Mouse (Mus musculus) ES-E14 (cell line): ENCODE data around the gene Dgkb. TPM values are rescaled to one million over a fixed set of nuclear protein-coding genes. Genes with fewer than 3 reads are reported as not detected.

Experiments used
- DNase-seq: peaks from one replicate; pipeline ENCODE4 v3.0.0-alpha.2; 2013; ENCODE audit warnings: low read depth, low spot score
- H3K27ac ChIP-seq: 2 replicates; pipeline ENCODE4 v1.5.1; 2012; ENCODE audit warnings: low read depth, mild to moderate bottlenecking, low read length, moderate library complexity, mixed read lengths; ENCODE audit not compliant: poor library complexity, insufficient read depth, severe bottlenecking
- H3K36me3 ChIP-seq: 2 replicates; pipeline ENCODE4 v1.6.1; 2012; ENCODE audit warnings: mild to moderate bottlenecking, low read length, moderate library complexity, mixed read lengths; ENCODE audit not compliant: control insufficient read depth, poor library complexity, insufficient read depth, severe bottlenecking
- H3K4me1 ChIP-seq, 2 experiments: fragments of 150-350 bp in 1 of 2; sonication (generic) in 1 of 2; 2 replicates each; pipeline ENCODE4 v1.6.1; 2012; ENCODE audit warnings: low read length in 2 of 2, mild to moderate bottlenecking in 1 of 2, mixed read lengths in 1 of 2; ENCODE audit not compliant: control insufficient read depth in 2 of 2, insufficient read depth in 2 of 2, poor library complexity in 1 of 2
- H3K4me3 ChIP-seq, 2 experiments: fragments of 150-350 bp in 1 of 2; sonication (generic) in 1 of 2; 2 replicates each; pipeline ENCODE4 v1.5.1; 2012; ENCODE audit warnings: low read length in 2 of 2, low read depth in 1 of 2, mild to moderate bottlenecking in 1 of 2, mixed read lengths in 1 of 2; ENCODE audit not compliant: insufficient read depth in 1 of 2, poor library complexity in 1 of 2, severe bottlenecking in 1 of 2
- H3K9ac ChIP-seq: 2 replicates; pipeline ENCODE4 v1.6.1; 2012; ENCODE audit warnings: low read depth, mild to moderate bottlenecking, low read length, mixed read lengths; ENCODE audit not compliant: poor library complexity, insufficient read depth, severe bottlenecking
- H3K9me3 ChIP-seq: fragments of 150-350 bp; sonication (generic); 2 replicates; pipeline ENCODE4 v1.6.1; 2012; ENCODE audit warnings: low read depth, mild to moderate bottlenecking, low read length; ENCODE audit not compliant: control insufficient read depth, insufficient read depth
- CHD2 ChIP-seq: IDR thresholded peaks from 2 replicates; pipeline ENCODE4 v1.6.1; 2014; ENCODE audit warnings: mild to moderate bottlenecking, low read depth, low read length, inconsistent platforms
- HCFC1 ChIP-seq: IDR thresholded peaks from 2 replicates; pipeline ENCODE4 v1.6.1; 2012; ENCODE audit warnings: low read length, inconsistent platforms, borderline replicate concordance; ENCODE audit not compliant: insufficient read depth
- MAFK ChIP-seq: IDR thresholded peaks from 2 replicates; pipeline ENCODE4 v1.6.1; 2014; ENCODE audit warnings: mild to moderate bottlenecking, low read depth, low read length, inconsistent platforms; ENCODE audit not compliant: insufficient read depth
- ZC3H11A ChIP-seq: IDR thresholded peaks from 2 replicates; pipeline ENCODE4 v1.6.1; 2012; ENCODE audit warnings: low read depth, mild to moderate bottlenecking, inconsistent platforms, low read length, borderline replicate concordance
- ZNF384 ChIP-seq: IDR thresholded peaks from 2 replicates; pipeline ENCODE4 v1.6.1; 2012; ENCODE audit warnings: low read depth, low read length, inconsistent platforms
- in situ Hi-C, 2 experiments: fragments of 600-800 bp; cut with MboI; formaldehyde crosslinking; loops; one replicate each; pipeline ENCODE4 v1.15.1; 2025; ENCODE audit warnings: low sequenced_read_pairs in 2 of 2, inconsistent platforms in 1 of 2; ENCODE audit not compliant: unreplicated experiment in 2 of 2
- total RNA-seq: library from RNA; depleted of rRNA; stranded (reverse); fragments of 300-350 nt; gene quantifications from 2 replicates; pipeline ENCODE4 v1.2.3, GENCODE M21; 2012

The Dgkb gene
- total RNA-seq, 1 experiment, result 0.36 TPM

DNA sequence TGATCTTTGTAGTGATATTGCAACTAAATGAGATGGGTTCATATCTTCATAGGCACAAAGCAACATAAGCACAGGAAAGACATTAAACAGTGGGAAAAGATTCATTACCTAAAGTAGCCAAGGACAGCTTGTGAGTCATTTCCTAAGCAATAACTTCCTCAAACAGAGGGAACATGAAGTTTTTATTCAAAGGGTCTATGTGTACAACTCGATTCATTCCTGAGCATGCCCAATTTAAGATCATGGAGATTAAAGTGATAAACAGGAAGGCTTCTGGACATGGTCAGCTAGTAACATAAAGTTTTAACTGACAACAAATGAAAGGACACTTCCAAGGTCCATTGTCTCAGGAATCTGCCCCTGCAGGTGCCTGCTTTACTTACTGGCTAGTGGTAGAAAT, 167.8 kb downstream of the Dgkb start:
- no peak for DNase-seq
- in situ Hi-C loops, result no loop called here
- H3K4me3 ChIP-seq, result no peak overlapping the region
- TF ChIP-seq CHD2, result no peak
- TF ChIP-seq ZNF384, result no peak
- TF ChIP-seq ZC3H11A, result no peak
- TF ChIP-seq MAFK, result no peak
- TF ChIP-seq HCFC1, result no peak
- no peak overlapping the region for H3K27ac ChIP-seq
- H3K36me3 ChIP-seq, result no peaks in the 10 kb centered on the region
- no peak overlapping the region for H3K9ac ChIP-seq
- H3K4me1 ChIP-seq, result no peaks in the 10 kb centered on the region
- H3K9me3 ChIP-seq, result no peaks in the 10 kb centered on the region

DNA sequence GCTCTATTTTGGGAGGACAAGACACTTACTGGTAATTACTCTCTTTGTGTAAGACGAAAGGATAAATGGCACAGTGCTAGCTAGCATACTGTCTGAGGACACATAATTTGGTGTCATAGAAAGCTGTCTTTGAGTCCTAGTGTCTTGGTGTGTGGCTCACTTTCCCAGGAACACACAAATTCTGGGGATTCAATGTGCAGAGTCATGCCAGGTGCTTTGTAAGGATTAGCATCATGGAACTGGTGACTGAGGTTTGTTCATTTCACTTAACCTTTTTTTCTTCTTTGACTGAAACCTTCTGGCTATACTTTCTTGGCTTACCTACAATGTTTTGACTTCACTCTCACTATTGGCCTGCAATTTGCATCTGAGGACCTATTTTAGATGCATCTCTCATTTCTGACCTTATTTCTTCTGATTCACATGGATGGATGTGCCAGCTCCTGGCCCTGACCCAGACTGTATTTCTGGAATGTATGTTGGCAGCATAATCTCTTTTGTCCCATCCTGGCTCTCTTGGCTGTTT, 170.6 kb downstream of the Dgkb start:
- H3K9me3 ChIP-seq, result no peaks in the 10 kb centered on the region
- in situ Hi-C loops, result no loop called here
- no peak overlapping the region for H3K9ac ChIP-seq
- no peak for DNase-seq
- TF ChIP-seq CHD2, result no peak
- TF ChIP-seq ZNF384, result no peak
- TF ChIP-seq ZC3H11A, result no peak
- no peak for TF ChIP-seq MAFK
- no peak for TF ChIP-seq HCFC1
- no peaks in the 10 kb centered on the region for H3K4me1 ChIP-seq
- no peaks in the 10 kb centered on the region for H3K36me3 ChIP-seq
- H3K4me3 ChIP-seq, result no peak overlapping the region
- no peak overlapping the region for H3K27ac ChIP-seq

DNA sequence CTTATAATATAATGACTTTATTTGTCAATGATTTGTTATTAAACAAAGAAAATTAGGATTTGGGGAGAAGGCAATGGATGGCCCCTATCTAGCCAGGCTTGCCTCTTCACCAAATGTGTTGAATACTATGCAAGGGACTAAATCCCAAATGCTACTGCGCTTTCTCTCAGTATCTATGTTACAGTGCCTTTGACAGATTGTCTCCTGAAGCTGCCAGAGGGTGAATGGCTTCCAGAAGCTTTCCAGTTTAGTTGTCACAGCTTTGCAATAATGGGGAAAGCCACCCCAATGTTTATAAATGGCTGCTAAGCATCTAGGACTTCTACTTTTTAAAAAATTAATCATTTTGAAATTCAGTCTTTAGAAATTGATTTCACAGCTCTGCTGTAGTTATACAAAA, 175.7 kb downstream of the Dgkb start:
- TF ChIP-seq MAFK (no peak), ZC3H11A (no peak), CHD2 (no peak), HCFC1 (no peak), ZNF384 (no peak)
- H3K36me3 ChIP-seq, result no peaks in the 10 kb centered on the region
- no peak overlapping the region for H3K4me3 ChIP-seq
- no peaks in the 10 kb centered on the region for H3K4me1 ChIP-seq
- H3K9me3 ChIP-seq, result no peaks in the 10 kb centered on the region
- H3K9ac ChIP-seq, result no peak overlapping the region
- no peak overlapping the region for H3K27ac ChIP-seq
- in situ Hi-C loops, result no loop called here
- no peak for DNase-seq

DNA sequence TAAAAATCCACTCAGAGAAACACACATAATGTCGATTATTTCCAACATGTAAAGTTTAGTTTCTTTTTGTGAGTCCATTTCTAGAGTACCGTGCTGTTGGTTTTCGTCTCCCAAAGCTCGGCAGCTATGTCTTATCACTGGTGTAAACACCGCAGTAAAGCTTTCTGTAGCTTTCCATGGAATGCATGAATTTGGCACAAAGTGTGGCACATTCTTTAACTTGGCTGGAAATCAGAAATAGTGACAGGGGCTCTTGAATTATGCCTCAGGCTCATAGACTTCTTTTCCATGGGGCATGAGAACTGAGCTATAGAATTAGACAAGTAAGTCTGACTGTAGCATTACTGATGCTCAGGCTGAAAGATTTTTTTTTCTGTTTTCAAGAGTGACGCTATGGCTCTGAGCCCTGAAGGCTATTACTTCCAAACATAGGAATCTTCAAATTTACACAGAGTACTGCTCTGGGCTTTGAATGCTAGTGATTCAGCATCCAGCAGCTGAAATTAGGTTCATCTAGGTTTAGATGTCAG, 179.0 kb downstream of the Dgkb start:
- Histone ChIP-seq H3K9me3 (no peaks in the 10 kb centered on the region), H3K36me3 (no peaks in the 10 kb centered on the region), H3K27ac (no peak overlapping the region), H3K9ac (no peak overlapping the region), H3K4me1 (no peaks in the 10 kb centered on the region), H3K4me3 (no peak overlapping the region)
- in situ Hi-C loops, result no loop called here
- TF ChIP-seq HCFC1, result no peak
- TF ChIP-seq ZC3H11A, result no peak
- TF ChIP-seq CHD2, result no peak
- TF ChIP-seq MAFK, result no peak
- TF ChIP-seq ZNF384, result no peak
- DNase-seq, result no peak

DNA sequence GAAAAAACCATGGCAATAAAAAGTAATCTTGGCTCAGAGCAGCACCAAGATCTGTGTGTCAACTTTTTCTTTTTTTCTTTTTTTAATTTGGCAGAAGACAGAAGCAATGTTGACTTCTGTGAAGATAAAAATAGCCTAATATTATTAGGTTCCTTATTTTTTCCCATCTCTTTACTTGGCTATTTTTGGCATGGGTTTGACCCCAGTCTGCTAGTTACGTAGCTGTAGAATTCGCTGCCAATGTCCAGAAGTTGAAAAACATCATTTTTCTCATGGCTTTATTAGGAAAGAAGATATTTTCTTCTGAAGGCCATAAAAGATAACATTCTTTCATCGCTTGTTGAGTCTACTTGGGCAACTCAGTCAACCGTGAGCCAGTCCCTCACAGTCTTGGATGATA, 200.1 kb downstream of the Dgkb start:
- H3K4me3 ChIP-seq, result no peak overlapping the region
- no peak overlapping the region for H3K9ac ChIP-seq
- no peaks in the 10 kb centered on the region for H3K4me1 ChIP-seq
- DNase-seq, result no peak
- in situ Hi-C loops, result no loop called here
- no peaks in the 10 kb centered on the region for H3K9me3 ChIP-seq
- TF ChIP-seq ZNF384 (no peak), HCFC1 (no peak), ZC3H11A (no peak), CHD2 (no peak), MAFK (no peak)
- no peaks in the 10 kb centered on the region for H3K36me3 ChIP-seq
- H3K27ac ChIP-seq, result no peak overlapping the region
